Mouse (Mus musculus): ENCODE results near the gene Gdf15. TPM values are rescaled to one million over a fixed set of nuclear protein-coding genes. Genes with fewer than 3 reads are reported as not detected.

The Gdf15 gene
- polyA plus RNA-seq, 1 experiment: 6.0 TPM

GRCm38 (mm10) chr8:70644065-70644464 is 11.8 kb upstream of the Gdf15 start:
- TF ChIP-seq POLR2A (IDR thresholded peaks at IDR 0.05; ENCODE audit: low read depth, low read length) (no peak), CTCF (IDR thresholded peaks at IDR 0.05; ENCODE audit: extremely low read depth, insufficient read depth, insufficient read length, insufficient replicate concordance) (peak; percentile 4; the same call in 1 of the 2 replicates)
- Histone ChIP-seq H3K4me1 (ENCODE audit: control insufficient read depth, insufficient read depth, insufficient read length) (no peaks in the 10 kb centered on the region), H3K27ac (ENCODE audit: insufficient read depth, low read length) (no peak overlapping the region), H3K27me3 (ENCODE audit: control insufficient read depth, insufficient read depth, low read length) (no peaks in the 10 kb centered on the region), H3K4me3 (ENCODE audit: extremely low read depth, insufficient read depth, insufficient read length) (no peak overlapping the region), H3K36me3 (ENCODE audit: control insufficient read depth, insufficient read depth, low read length) (no peaks in the 10 kb centered on the region)
- WGBS: 92% methylated on average over 2 of the region's 2 CpGs
- no peak for DNase-seq (ENCODE audit: low read depth in 1 of 2, low spot score in 2 of 2)

DNA sequence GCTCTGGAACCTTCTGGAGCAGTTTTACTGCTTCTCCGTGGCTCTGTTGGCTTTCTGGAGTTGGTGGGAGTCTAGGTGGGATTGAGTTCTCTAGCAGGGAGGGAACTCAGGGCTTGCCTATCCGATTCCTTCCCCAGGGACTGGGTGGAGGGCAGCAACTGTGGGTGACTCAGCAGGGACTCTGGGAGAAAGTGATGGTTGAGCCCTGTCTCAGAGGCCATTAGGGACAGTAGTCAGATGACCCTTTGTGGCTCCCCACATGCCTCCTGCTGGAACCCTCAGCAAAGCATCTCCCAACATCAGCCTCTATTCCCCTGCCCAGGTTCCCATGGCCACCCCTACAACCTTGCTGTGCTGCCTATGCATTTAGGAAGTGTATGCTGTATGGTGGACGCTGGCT is 10.8 kb upstream of the Gdf15 start:
- no peak for DNase-seq (ENCODE audit: low read depth in 1 of 2, low spot score in 2 of 2)

DNA sequence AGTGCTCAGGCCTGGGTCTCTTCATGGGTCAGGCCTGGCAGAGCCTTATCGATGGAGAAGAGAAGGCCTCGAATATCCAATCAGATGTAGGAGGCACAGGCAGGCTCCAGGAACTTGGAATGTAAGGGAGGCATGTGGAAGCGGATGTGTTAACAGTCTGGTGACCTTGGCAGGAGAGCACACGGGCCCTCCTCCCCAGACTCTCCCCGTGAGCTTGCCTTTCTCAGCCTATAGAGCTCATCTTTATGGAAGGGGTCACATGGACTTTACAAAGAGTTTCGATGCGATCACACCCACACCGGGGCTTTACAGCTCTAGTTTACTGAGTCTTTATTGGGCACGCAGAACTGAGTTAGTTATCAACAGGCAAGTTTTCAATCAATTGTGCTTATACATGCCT is 6.5 kb upstream of the Gdf15 start:
- Histone ChIP-seq H3K36me3 (ENCODE audit: control insufficient read depth, insufficient read depth, low read length) (no peaks in the 10 kb centered on the region), H3K4me3 (ENCODE audit: extremely low read depth, insufficient read depth, insufficient read length) (no peak overlapping the region), H3K27ac (ENCODE audit: insufficient read depth, low read length) (no peak overlapping the region), H3K27me3 (ENCODE audit: control insufficient read depth, insufficient read depth, low read length) (no peaks in the 10 kb centered on the region), H3K4me1 (ENCODE audit: control insufficient read depth, insufficient read depth, insufficient read length) (peaks cover 29% of the 10 kb centered on the region)
- no peak for TF ChIP-seq CTCF (IDR thresholded peaks at IDR 0.05; ENCODE audit: extremely low read depth, insufficient read depth, insufficient read length, insufficient replicate concordance)
- no peak for TF ChIP-seq POLR2A (IDR thresholded peaks at IDR 0.05; ENCODE audit: low read depth, low read length)
- WGBS: 88% methylated on average over 9 of the region's 9 CpGs
- no peak for DNase-seq (ENCODE audit: low read depth in 1 of 2, low spot score in 2 of 2)

More for the DNA sequence above, 10.8 kb upstream of the Gdf15 start:
- no peaks in the 10 kb centered on the region for H3K4me1 ChIP-seq (ENCODE audit: control insufficient read depth, insufficient read depth, insufficient read length)
- no peaks in the 10 kb centered on the region for H3K27me3 ChIP-seq (ENCODE audit: control insufficient read depth, insufficient read depth, low read length)
- no peak for TF ChIP-seq CTCF (IDR thresholded peaks at IDR 0.05; ENCODE audit: extremely low read depth, insufficient read depth, insufficient read length, insufficient replicate concordance)
- TF ChIP-seq POLR2A (IDR thresholded peaks at IDR 0.05; ENCODE audit: low read depth, low read length): no peak
- no peak overlapping the region for H3K27ac ChIP-seq (ENCODE audit: insufficient read depth, low read length)
- 83% methylated on average over 3 of the region's 3 CpGs for WGBS
- no peaks in the 10 kb centered on the region for H3K36me3 ChIP-seq (ENCODE audit: control insufficient read depth, insufficient read depth, low read length)
- no peak overlapping the region for H3K4me3 ChIP-seq (ENCODE audit: extremely low read depth, insufficient read depth, insufficient read length)

DNA sequence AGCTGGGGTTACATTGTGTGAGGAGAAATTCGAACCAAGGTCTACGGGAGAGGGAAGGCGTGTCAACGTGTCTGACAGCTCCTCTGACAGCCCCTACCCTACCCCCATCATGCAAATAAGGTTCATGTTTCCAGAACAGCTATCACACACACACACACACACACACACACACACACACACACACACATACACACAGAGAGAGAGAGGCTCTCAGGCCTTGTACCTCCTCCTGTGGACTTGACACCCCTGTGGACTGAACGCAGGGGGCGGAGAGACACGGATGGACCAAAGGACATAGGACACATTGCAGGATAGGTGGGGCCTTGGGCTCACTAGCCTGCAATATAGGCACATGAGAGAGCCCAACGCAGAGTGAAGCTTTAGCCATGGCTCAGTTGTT is 4.6 kb upstream of the Gdf15 start:
- no peak for DNase-seq (ENCODE audit: low read depth in 1 of 2, low spot score in 2 of 2)
- WGBS: 59% methylated on average over 8 of the region's 8 CpGs
- peaks cover 29% of the 10 kb centered on the region for H3K4me1 ChIP-seq (ENCODE audit: control insufficient read depth, insufficient read depth, insufficient read length)
- TF ChIP-seq CTCF (IDR thresholded peaks at IDR 0.05; ENCODE audit: extremely low read depth, insufficient read depth, insufficient read length, insufficient replicate concordance) (no peak), POLR2A (IDR thresholded peaks at IDR 0.05; ENCODE audit: low read depth, low read length) (no peak)
- no peak overlapping the region for H3K4me3 ChIP-seq (ENCODE audit: extremely low read depth, insufficient read depth, insufficient read length)
- H3K27me3 ChIP-seq (ENCODE audit: control insufficient read depth, insufficient read depth, low read length): no peaks in the 10 kb centered on the region
- no peak overlapping the region for H3K27ac ChIP-seq (ENCODE audit: insufficient read depth, low read length)
- no peaks in the 10 kb centered on the region for H3K36me3 ChIP-seq (ENCODE audit: control insufficient read depth, insufficient read depth, low read length)

DNA sequence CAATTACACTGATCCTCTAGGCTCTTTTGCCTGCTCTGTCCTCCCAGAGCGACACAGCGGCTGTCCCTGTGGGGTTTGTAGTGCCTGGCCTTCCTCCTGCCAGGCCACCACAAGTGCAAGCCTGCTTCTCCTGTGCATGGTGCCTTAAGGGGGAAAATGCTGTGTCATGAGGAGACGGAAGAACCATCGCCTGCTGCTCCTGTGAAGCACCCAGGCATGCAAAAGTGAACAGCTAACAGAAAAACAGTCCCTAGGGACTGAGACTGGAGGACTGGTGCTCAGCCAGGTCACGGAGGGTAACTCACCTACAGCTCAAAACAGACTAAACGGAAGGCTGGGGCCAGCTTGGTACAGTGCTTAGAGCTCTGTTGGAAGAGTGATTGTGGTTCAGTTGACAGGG is 3.3 kb upstream of the Gdf15 start:
- H3K4me1 ChIP-seq (ENCODE audit: control insufficient read depth, insufficient read depth, insufficient read length): peaks cover 32% of the 10 kb centered on the region
- H3K27ac ChIP-seq (ENCODE audit: insufficient read depth, low read length): peak overlapping the region; percentile 51

DNA sequence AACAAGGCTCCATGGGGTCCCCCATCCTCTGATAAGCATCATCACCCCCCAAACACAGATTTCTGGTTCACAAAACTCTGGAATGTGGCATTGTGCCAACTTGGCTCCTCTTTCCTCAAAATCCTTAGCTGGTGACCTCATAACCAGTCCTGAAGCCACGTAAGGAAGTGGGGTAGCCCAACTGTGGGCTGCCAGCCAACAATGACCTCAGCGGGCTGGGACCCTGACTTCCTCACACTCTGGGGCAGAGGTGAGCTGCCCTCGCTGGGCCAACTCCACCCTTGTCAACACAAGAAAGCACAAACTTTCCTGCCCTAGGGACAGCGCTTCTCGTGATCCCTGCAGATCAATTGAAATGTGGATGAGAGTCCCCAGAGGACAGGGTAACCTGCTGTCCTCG is 1.8 kb upstream of the Gdf15 start:
- peaks cover 36% of the 10 kb centered on the region for H3K4me1 ChIP-seq (ENCODE audit: control insufficient read depth, insufficient read depth, insufficient read length)
- no peaks in the 10 kb centered on the region for H3K36me3 ChIP-seq (ENCODE audit: control insufficient read depth, insufficient read depth, low read length)
- WGBS: 37% methylated on average over 6 of the region's 6 CpGs
- no peak for DNase-seq (ENCODE audit: low read depth in 1 of 2, low spot score in 2 of 2)
- H3K4me3 ChIP-seq (ENCODE audit: extremely low read depth, insufficient read depth, insufficient read length): no peak overlapping the region
- no peak overlapping the region for H3K27ac ChIP-seq (ENCODE audit: insufficient read depth, low read length)
- no peaks in the 10 kb centered on the region for H3K27me3 ChIP-seq (ENCODE audit: control insufficient read depth, insufficient read depth, low read length)
- TF ChIP-seq CTCF (IDR thresholded peaks at IDR 0.05; ENCODE audit: extremely low read depth, insufficient read depth, insufficient read length, insufficient replicate concordance): no peak
- TF ChIP-seq POLR2A (IDR thresholded peaks at IDR 0.05; ENCODE audit: low read depth, low read length): no peak

More for the DNA sequence above, 3.3 kb upstream of the Gdf15 start:
- no peak overlapping the region for H3K4me3 ChIP-seq (ENCODE audit: extremely low read depth, insufficient read depth, insufficient read length)
- TF ChIP-seq CTCF (IDR thresholded peaks at IDR 0.05; ENCODE audit: extremely low read depth, insufficient read depth, insufficient read length, insufficient replicate concordance) (no peak), POLR2A (IDR thresholded peaks at IDR 0.05; ENCODE audit: low read depth, low read length) (no peak)
- H3K27me3 ChIP-seq (ENCODE audit: control insufficient read depth, insufficient read depth, low read length): no peaks in the 10 kb centered on the region
- WGBS: 15% methylated on average over 6 of the region's 6 CpGs
- peak in 1 of 2 experiments; percentile 68 for DNase-seq (ENCODE audit: low read depth in 1 of 2, low spot score in 2 of 2)
- no peaks in the 10 kb centered on the region for H3K36me3 ChIP-seq (ENCODE audit: control insufficient read depth, insufficient read depth, low read length)

DNA sequence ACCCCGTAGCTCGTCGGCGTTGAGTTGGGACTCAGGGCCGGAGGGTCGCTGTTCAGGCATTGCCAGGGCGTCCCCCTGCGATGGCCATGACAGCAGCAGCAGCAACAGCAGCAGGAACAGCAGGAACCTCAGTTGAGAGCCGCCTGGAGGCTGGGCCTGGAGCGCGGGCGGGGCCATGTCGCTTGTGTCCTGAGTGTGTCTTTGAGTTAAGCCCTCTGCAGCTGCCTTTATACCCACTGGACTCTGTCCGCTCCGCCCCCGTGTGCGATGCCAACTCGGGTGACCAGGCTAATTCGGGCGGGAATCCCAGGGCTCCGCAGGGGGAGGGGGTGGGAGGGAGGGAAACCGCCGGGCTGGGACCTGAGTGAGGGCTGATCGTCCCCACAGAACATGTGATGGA is 820 bp downstream of the Gdf15 start:
- peak overlapping the region; percentile 4; the same call in 1 of the 2 replicates for H3K27ac ChIP-seq (ENCODE audit: insufficient read depth, low read length)
- H3K27me3 ChIP-seq (ENCODE audit: control insufficient read depth, insufficient read depth, low read length): no peaks in the 10 kb centered on the region
- TF ChIP-seq POLR2A (IDR thresholded peaks at IDR 0.05; ENCODE audit: low read depth, low read length) (no peak), CTCF (IDR thresholded peaks at IDR 0.05; ENCODE audit: extremely low read depth, insufficient read depth, insufficient read length, insufficient replicate concordance) (no peak)
- H3K4me1 ChIP-seq (ENCODE audit: control insufficient read depth, insufficient read depth, insufficient read length): peaks cover 29% of the 10 kb centered on the region
- DNase-seq (ENCODE audit: low read depth in 1 of 2, low spot score in 2 of 2): no peak
- WGBS: 18% methylated on average over 24 of the region's 24 CpGs
- no peaks in the 10 kb centered on the region for H3K36me3 ChIP-seq (ENCODE audit: control insufficient read depth, insufficient read depth, low read length)
- H3K4me3 ChIP-seq (ENCODE audit: extremely low read depth, insufficient read depth, insufficient read length): no peak overlapping the region

Data from spleen, adult 2 months (tissue).